Mouse (Mus musculus): Measurements from ENCODE around the gene Cmtm7.
A peak's percentile ranks its signal among the peaks of the same experiment; 100 is the strongest.

- TF ChIP-seq CTCF (IDR thresholded peaks at IDR 0.05; ENCODE audit: low read depth) = peak; percentile 96
- TF ChIP-seq EP300 (IDR thresholded peaks at IDR 0.05; ENCODE audit: low read depth) = no peak
Measured at GRCm38 (mm10) chr9:114797329-114798004, 15.8 kb upstream of the Cmtm7 start.

All from liver, embryonic 14.5 days (tissue).